In genomic region chr19:5800350-5800631, GRCm38 (mm10) we compare ENCODE assay signal across 7 mouse cellular contexts. TPM values are rescaled to one million over a fixed set of nuclear protein-coding genes. Genes with fewer than 3 reads are reported as not detected.
DNase-seq lines count a peak whose midpoint lies in the region; ATAC-seq lines count a peak whose summit lies in the region.

No protein-coding gene starts in this region.

- peak overlapping the region; percentile 94 for H3K4me2 ChIP-seq in limb, embryonic 12.5 days
- peak overlapping the region; percentile 47 for H3K4me2 ChIP-seq in stomach, embryonic 15.5 days

- no peaks in the 10 kb centered on the region for H3K9me3 ChIP-seq in megakaryocyte, embryonic 14.5 days
- no peaks in the 10 kb centered on the region for H3K9me3 ChIP-seq in forebrain, embryonic 10.5 days
- no peaks in the 10 kb centered on the region for H3K9me3 ChIP-seq in limb, embryonic 12.5 days
- no peaks in the 10 kb centered on the region for H3K9me3 ChIP-seq in stomach, embryonic 15.5 days

- H3K36me3 ChIP-seq in megakaryocyte, embryonic 14.5 days (replicated peaks; ENCODE audit: low read length): peaks cover 62% of the 10 kb centered on the region
- H3K36me3 ChIP-seq in forebrain, embryonic 10.5 days (replicated peaks): peaks cover 59% of the 10 kb centered on the region
- H3K36me3 ChIP-seq in limb, embryonic 12.5 days: peaks cover 38% of the 10 kb centered on the region
- peaks cover 18% of the 10 kb centered on the region; the same call in 1 of the 2 replicates for H3K36me3 ChIP-seq in stomach, embryonic 15.5 days

- H3K4me1 ChIP-seq in megakaryocyte, embryonic 14.5 days: peaks cover 43% of the 10 kb centered on the region
- peaks cover 58% of the 10 kb centered on the region for H3K4me1 ChIP-seq in forebrain, embryonic 10.5 days
- H3K4me1 ChIP-seq in limb, embryonic 12.5 days (replicated peaks): peaks cover 40% of the 10 kb centered on the region
- H3K4me1 ChIP-seq in stomach, embryonic 15.5 days: peaks cover 36% of the 10 kb centered on the region

- no peaks in the 10 kb centered on the region for H3K27me3 ChIP-seq in megakaryocyte, embryonic 14.5 days (replicated peaks)
- H3K27me3 ChIP-seq in forebrain, embryonic 10.5 days (ENCODE audit: poor library complexity, severe bottlenecking): no peaks in the 10 kb centered on the region
- no peaks in the 10 kb centered on the region for H3K27me3 ChIP-seq in limb, embryonic 12.5 days
- H3K27me3 ChIP-seq in stomach, embryonic 15.5 days (replicated peaks): no peaks in the 10 kb centered on the region

- H3K4me3 ChIP-seq in megakaryocyte, embryonic 14.5 days (replicated peaks): peak overlapping the region; percentile 100
- H3K4me3 ChIP-seq in forebrain, embryonic 10.5 days: peak overlapping the region; percentile 98
- H3K4me3 ChIP-seq in limb, embryonic 12.5 days (replicated peaks): peak overlapping the region; percentile 75
- peak overlapping the region; percentile 75 for H3K4me3 ChIP-seq in stomach, embryonic 15.5 days (replicated peaks)

- peak overlapping the region; percentile 98 for H3K9ac ChIP-seq in limb, embryonic 12.5 days (replicated peaks)
- H3K9ac ChIP-seq in stomach, embryonic 15.5 days: peak overlapping the region; percentile 67

- no peak for DNase-seq in forebrain, embryonic 10.5 days (ENCODE audit: extremely low spot score, low spot score)
- DNase-seq in layer of hippocampus, postnatal 36 days: no peak

- WGBS in forebrain, embryonic 10.5 days: 4% methylated on average over 2 of the region's 2 CpGs
- 0% methylated on average over 2 of the region's 2 CpGs for WGBS in limb, embryonic 12.5 days
- 0% methylated on average over 2 of the region's 2 CpGs for WGBS in stomach, embryonic 15.5 days

- ATAC-seq in megakaryocyte, adult 5-6 weeks (ENCODE audit: poor library complexity, severe bottlenecking): no peak
- no peak for ATAC-seq in limb, embryonic 12.5 days (ENCODE audit: insufficient number of reproducible peaks, insufficient read depth, low FRiP score, low TSS enrichment, low read depth)
- ATAC-seq in stomach, embryonic 15.5 days (ENCODE audit: insufficient read depth, low FRiP score, low read depth): no peak
- no peak for ATAC-seq in CD4-positive, CD25-positive, alpha-beta regulatory T cell, adult 4 months

- peak overlapping the region; percentile 98 for H3K27ac ChIP-seq in forebrain, embryonic 10.5 days
- H3K27ac ChIP-seq in limb, embryonic 12.5 days: peak overlapping the region; percentile 99
- peak overlapping the region; percentile 99 for H3K27ac ChIP-seq in stomach, embryonic 15.5 days

RNA-seq across cellular contexts. Expression of gene Scyl1, which starts 29.1 kb away (rescaled TPM):
- polyA plus RNA-seq in megakaryocyte, embryonic 14.5 days (2012; ENCODE audit: insufficient read depth, low replicate concordance): 30.0 and 71.8 TPM in 2 replicates
- total RNA-seq in megakaryocyte, adult 5-6 weeks (2015): 20.2 and 21.8 TPM in 2 replicates
- 30.9 and 41.5 TPM in 2 replicates for total RNA-seq in megakaryocyte, adult 5-6 weeks (2017)
- 63.4 and 64.6 TPM in 2 replicates for polyA plus RNA-seq in forebrain, embryonic 10.5 days (2016; fragmentation: Nextera tagmentation; extraction: Ambion mirVana)
- 74.9 and 78.0 TPM in 2 replicates for polyA plus RNA-seq in limb, embryonic 12.5 days (2016; fragmentation: Nextera tagmentation; extraction: Ambion mirVana)
- 63.6 and 68.9 TPM in 2 replicates for polyA plus RNA-seq in stomach, embryonic 15.5 days (2015; fragmentation: Nextera tagmentation; extraction: Ambion mirVana)
- polyA plus RNA-seq in CD4-positive, CD25-positive, alpha-beta regulatory T cell, adult 4 months (2017; shearing (Covaris generic)): 10 to 100 TPM; 15.1 to 19.4 TPM
- total RNA-seq in layer of hippocampus, postnatal 36 days (2021): 10 to 100 TPM; 75.6 to 75.9 TPM

RNA-seq across cellular contexts. Expression of gene Ltbp3, which starts 59.6 kb away (rescaled TPM):
- polyA plus RNA-seq in megakaryocyte, embryonic 14.5 days (2012; ENCODE audit: insufficient read depth, low replicate concordance): 1.3 and 7.9 TPM in 2 replicates
- total RNA-seq in megakaryocyte, adult 5-6 weeks (2015): 1.5 TPM in 1 of 2 replicates, not detected in the other
- 0.18 and 2.8 TPM in 2 replicates for total RNA-seq in megakaryocyte, adult 5-6 weeks (2017)
- polyA plus RNA-seq in forebrain, embryonic 10.5 days (2016; fragmentation: Nextera tagmentation; extraction: Ambion mirVana): 2.6 and 4.9 TPM in 2 replicates
- 17.0 and 30.3 TPM in 2 replicates for polyA plus RNA-seq in limb, embryonic 12.5 days (2016; fragmentation: Nextera tagmentation; extraction: Ambion mirVana)
- 27.1 and 30.6 TPM in 2 replicates for polyA plus RNA-seq in stomach, embryonic 15.5 days (2015; fragmentation: Nextera tagmentation; extraction: Ambion mirVana)
- polyA plus RNA-seq in CD4-positive, CD25-positive, alpha-beta regulatory T cell, adult 4 months (2017; shearing (Covaris generic)): not detected
- total RNA-seq in layer of hippocampus, postnatal 36 days (2021): 10 to 100 TPM; 24.9 to 28.0 TPM
